Mouse (Mus musculus): ENCODE measurements around the gene Mgat4c.

DNA sequence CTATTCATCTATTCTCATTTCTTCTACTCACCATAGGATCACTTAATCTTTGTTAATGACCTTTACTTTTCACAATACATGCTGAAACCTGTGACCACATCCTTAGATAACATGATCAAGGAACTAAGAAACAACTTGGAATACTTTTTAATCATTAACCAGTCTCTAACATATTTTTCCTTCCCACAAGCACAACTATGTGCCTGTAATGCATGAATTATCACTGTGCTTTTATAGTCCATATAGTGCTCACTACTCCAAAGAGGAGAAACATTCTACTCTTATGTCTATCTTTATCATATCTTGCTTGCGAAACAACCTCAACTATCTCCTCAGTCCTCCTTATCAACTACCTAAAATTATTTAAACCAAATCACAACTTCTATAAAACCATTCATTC, 114.2 kb downstream of the Mgat4c start:
- TF ChIP-seq CTCF (IDR thresholded peaks at IDR 0.05; ENCODE audit: insufficient read depth, low read length) (no peak), POLR2A (IDR thresholded peaks at IDR 0.05; ENCODE audit: borderline replicate concordance, extremely low read depth, low read depth, low read length) (no peak)
